Mouse (Mus musculus) ovary, postnatal 14 days (tissue): ENCODE measurements around the gene Btbd9.

Source experiments
- DNase-seq: peaks from one replicate; pipeline ENCODE4 v3.0.0; 2022; ENCODE audit warnings: low spot score

Gene Btbd9

DNA sequence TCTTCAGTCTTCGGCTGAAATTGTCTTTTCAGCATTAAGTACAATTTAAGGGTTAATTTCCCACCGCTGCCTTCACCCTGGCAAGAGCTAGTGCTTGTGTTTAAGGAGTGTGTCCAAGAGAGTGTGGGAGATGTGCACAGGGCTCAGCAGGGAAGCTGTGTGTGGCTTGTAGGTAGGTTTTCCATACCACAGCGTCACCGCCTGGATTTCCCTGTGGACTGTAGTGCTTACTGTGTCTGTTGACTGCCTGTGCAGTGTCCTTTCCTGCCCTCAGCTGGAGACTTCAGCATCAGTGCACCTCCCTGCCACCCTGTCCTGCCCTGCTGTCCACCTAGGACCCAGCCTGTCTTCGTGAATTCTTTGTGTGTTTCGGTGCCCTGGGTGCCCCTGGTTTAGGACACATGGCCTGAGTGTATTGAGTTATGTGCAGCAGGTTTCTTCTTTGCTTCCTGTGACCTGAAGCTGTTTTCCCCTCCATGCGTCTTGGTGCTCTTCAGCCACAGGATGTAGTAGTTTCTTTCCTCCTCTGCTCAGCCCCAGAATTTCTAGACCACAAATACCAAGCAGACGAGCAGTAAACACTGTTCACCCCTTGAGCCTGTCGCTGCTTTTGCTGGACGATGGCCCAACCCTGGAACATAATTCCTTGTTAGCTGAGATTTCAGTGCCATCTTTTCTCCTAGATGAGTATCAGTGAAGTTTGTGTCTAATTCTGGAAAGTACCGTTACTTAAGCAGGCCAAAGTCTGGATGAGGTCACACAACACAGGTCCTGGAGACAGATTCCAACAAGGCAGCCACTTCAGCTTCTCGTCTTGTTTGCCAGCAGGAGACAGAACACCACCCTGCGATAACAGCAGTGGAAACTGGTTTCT, 376.7 kb downstream of the Btbd9 start:
- no peak for DNase-seq

DNA sequence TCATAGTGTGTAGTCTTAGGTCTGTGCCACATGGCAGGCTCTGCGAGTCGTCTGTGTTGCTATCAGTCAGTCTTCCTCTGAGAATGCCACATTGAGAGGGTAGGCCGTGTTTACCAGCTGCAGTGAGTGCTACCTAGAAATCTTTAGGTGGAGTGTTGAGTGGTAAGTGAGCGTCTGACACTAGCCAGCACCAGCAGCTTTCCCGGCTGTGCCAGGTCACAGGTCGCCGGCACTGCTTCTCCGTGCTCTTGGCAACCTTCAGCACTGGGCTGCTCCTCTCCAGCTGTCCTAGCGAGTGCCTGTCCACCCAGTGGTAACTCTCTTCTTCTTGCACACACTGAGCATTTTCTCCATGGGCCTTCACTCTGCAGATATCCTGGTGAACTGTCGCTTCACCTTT, 377.9 kb downstream of the Btbd9 start:
- DNase-seq: no peak

DNA sequence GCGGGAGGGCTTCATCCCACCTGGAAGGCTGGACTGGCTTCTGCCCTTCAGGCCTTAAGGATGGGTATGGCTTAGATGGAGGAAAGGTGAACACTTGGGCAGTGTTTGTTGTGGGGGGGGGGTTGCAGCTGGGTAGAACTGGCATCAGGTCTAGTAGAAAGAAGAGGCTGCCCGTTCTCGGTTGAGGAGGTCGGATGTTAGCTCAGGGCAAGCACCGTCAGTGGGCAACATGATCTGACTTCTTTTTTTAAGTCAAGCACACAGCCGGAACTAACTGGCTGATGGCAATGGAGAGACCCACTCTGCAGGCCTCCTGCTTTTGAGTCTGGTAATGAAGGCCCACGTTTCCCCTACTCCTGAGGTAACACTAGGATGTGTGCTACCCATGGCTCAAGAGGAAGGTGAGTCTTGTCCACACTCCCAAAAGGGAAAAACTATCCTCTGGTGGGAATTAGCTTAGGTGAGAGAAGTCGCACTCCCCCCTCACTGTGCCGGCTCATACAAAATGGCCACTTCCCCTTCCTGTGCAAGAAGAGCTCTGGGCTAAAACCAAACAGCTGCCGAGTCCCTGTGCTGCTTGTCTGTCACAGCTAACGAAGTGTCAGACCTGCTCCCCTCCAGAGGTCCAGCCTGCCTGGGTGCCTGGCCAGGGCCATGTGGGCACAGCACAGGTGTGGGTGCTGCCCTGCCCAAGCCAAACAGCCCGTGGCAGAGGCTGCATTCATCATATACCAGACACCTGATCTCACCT, 378.8 kb downstream of the Btbd9 start:
- no peak for DNase-seq

DNA sequence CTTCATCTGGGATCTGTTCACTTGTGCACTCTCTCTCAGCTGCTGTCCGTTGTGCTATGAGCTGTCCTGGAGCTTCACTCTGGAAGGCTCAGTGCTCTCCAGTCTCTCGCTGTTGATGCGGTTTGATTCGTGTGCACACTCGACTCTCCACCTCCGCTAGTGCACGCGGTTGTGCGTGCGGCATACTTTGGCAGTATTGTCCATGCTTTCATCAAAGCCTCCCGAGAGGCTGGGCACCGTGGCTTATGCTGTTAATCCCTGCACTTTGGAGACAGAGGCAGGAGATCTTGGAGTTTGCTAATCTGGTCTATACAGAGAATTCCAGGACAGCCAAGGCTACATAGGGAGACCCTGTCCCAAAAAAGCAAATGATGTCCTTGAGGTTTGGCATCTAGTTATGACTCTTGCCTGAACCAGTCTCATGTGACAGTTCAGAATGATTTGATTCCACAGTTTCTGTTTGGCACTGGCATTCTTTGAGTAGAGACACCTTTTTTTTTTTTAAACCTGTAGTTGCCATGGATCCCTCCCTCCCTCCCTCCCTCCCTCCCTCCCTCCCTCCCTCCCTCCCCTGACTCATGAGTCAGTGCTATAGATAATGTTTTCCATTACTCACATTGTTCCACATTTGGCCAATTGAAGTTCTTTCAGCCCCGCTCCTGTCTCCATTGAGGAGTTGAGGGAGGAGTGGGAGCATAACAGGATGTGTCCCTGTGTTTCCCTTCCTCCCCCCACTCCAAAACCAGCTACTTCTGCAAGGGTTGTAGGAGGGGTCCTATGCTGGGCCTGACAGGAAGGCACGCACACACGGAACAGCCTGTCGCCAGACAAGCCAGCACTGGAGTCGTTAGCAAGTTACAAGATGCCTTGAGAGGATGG, 379.6 kb downstream of the Btbd9 start:
- DNase-seq: no peak

DNA sequence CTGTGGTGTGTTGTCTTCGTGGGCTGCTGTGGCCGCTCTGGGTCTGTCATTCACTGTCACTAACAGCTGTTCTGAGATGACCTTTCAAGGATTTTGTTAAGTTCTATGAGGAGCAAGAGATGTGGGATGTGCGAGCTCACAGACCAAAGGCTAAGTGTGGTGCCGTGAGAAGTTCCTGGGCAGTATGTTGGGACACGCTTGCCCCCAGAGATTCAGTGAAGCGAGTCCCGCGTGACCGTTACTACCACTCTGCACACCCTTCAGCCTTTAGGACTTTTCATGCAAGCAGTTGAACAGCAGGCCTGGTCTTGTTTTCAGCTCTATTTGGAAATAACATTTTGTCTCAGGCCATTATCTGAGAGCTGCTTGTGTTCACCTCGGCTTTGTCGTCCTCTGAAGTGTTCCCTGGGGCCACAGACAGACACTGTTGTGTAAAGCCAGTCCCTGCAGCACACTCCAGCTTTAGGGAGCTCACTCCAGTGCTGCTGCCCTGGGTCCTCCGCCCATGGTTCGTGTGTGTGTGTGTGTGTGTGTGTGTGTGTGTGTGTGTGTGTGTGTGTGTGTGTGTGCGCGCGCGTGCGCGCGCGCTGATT, 380.6 kb downstream of the Btbd9 start:
- no peak for DNase-seq

DNA sequence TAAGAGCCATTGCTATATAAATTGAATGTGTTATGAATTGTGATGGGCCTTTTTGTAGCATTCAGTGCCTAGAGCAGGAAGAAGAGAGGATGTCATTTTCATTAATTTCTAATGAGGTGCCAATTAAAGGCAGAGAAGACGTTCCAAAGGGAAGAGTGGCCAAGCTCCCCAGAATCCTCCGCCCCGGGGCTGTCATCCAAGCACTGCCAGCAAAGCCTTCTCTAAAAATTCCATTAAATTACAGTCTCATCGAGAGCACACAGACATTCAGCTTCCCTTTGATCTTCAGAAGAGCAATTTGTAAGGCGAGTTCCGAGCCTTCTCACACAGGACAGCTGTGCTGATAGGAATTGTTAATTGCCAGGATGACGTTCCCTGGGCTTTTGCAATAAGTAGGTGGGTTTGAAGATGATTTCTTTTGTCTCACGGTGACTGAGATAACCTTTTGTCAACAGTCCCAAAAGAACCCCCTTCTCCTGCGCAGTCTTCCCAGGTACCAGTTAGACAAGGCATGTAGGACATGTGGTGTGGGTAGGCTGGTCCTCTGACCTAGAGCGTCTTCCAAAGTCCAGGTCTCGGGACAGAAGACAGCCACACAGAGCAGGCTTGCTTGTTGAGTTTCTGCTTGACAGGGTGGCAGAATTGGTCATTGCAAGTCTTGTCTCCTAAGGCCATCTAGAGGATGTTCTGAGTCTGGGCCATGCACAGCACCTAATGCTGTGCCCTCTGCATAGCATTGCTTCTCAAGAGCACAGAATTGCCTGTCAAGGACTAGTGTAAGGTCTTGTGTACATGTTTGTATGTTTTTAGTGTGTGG, 381.5 kb downstream of the Btbd9 start:
- no peak for DNase-seq

DNA sequence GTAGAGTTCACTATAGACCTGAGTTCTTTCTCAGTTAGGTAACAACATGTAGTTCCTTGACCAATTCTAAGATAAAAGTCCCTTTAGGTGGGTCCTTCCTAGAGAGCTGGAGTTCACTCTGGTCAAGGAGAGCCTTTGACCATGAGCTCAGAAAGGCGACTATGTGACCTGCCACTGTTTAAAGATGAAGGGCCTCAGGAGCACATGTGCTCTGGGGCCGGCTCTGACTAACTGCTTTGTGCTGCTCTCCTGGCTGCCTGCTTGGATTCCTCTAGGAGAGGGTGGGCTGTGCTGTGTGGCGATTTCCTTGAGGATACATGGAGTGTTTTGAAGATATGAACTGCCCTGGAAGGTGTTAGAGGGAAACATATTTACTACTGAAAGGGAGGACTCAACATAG, 382.2 kb downstream of the Btbd9 start:
- no peak for DNase-seq

DNA sequence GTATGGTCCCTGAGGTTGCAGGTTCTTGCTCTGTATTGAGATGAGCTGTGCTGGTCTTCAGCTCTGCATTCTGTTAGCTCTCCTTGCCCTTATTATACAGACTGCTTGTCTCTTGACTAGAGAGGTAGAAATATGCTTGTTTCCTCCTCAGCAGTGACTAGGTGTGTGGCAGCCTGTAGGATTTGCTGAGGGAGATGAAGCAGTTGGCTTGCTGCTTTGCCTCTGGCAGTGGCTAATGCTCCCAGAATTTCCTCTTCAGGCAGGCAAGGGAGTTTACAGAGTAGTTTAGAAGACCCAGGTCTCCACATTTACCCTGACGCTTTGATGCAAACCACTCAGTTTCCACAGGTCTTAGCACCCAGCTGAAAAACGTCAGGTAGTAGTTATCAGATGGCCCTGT, 382.7 kb downstream of the Btbd9 start:
- DNase-seq: no peak

DNA sequence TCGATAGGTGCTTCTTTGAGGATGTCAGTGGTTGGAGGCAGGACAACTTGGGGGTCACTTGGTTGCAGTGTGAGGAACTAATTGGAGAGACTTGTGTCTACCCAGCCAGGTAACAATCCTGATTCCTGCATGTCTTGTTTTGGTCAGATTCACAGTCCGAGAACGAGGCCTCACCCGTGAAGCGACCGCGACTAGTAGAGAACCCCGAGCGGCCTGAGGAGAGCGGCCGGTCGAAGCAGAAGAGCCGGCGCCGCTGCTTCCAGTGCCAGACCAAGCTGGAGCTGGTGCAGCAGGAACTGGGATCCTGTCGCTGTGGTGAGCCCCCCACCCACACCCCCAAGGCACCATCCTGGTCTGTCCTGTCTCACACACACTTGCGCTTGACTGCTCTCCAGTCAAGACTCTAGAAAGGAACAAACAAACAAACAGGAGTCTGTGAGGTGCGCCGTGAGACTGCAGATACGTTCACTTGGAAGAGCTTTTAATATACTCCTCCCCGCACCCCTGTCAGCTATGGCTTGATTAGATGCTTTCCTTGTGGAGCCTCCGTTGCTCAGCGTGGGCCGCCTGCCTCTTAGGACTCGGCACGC, 383.8 kb downstream of the Btbd9 start:
- no peak for DNase-seq

DNA sequence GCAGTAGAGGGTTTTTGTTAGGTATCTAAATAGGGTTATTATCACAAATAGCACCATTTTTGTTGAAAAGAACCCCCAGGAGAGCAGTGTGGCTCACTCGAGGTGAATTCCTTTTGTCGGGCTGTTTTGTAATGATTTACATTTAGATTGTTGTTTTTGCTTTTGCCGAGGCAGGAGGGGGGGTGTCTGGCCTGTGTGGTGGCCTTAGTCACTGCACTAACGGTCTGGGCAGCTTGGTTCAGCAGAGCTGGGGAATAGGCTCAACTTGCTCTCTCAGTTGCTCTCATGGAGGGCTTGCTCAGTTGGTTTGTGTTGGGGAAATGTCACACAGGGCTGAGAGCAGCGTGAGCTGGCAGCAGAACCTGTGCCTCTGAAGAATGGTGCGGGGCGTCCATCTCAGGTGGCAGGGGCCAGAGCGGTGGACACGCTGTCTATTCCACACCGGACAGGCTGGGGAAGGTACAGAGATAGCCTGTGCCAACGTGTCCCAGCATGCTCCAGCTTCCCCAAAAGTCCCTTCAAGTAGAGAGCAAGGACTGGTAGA, 385.1 kb downstream of the Btbd9 start:
- no peak for DNase-seq

DNA sequence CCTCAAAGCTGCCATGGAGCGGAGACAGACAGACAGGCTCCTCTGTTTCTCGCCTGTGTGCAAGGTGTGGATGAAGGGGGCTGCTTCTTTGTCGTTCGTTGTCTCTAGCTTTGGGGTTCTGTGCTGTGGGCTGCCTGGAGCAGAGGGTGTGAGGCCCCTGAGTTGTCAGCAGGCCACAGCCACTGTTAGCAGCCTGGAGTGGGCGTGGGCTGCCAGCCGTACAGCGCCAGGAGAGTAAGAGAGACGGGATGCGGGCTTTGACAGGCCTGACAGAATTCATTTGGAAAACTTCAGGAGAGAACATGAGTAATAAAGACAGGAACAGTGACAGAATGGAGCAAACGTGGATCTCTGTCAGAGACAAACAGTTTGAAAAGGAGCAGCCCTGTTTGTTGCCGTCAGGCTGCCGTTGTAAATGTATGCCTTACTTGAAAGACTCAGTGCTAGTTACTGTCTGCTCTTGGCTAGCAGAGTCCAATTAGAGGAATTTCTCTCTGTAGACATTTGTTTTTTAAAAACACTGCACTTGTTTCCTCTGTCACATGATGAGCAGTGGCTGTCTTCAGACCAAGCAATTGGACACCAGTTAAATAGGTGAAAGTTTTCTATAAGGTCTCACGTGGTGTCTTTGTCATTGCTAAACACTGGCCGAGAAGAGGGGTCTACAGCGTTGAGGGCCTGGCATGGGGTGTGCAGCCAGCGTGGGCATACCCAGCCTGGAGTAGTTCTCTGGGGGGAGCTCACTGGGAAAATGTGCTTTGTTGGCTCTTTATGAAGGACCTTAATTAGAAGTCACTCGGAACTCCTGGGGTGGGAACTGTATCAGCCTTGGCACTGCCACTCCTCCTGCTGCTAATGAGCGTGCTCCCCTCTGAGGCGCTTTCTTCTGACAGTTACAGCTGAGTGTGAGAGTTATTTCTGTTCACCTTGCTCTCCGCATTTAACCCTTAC, 388.0 kb downstream of the Btbd9 start:
- DNase-seq: no peak

DNA sequence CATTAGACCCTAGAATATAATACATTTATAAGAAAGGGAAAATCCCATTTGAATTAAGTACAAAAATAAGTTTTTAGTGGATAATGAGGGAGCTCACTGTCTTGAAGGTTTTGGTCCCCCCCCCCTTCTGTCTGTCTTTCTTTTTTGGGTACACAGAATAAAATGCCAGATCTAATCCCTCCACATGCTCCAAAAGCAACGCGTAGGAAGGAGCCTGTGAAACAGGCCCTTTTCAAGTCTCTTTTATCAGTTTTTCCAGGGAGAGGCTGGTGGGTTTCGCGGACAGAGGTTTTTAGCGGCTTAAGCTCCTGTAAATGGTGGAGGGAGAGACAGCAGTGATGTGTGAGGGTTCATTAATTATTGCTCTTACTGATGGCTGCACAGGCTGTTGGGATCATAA, 388.7 kb downstream of the Btbd9 start:
- no peak for DNase-seq

DNA sequence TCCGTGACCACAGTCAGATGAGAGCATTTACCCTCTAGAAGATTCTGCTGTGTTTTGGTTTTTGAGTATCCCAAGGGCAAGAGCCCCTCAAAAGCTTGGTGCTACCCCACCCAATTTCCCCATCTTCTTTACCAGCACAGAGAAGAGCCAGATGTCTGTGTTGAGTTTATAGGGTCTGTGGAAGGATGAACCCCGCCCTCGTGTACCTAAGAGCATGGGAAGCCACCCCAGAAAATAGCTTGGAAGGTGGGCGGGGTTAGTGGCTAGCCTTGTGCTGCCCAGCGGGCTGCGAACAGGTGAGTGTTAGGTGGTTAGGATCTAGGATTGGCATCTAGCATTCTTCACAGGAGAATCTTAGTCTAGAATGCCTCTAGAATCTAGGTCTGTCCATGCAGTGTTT, 389.1 kb downstream of the Btbd9 start:
- no peak for DNase-seq

DNA sequence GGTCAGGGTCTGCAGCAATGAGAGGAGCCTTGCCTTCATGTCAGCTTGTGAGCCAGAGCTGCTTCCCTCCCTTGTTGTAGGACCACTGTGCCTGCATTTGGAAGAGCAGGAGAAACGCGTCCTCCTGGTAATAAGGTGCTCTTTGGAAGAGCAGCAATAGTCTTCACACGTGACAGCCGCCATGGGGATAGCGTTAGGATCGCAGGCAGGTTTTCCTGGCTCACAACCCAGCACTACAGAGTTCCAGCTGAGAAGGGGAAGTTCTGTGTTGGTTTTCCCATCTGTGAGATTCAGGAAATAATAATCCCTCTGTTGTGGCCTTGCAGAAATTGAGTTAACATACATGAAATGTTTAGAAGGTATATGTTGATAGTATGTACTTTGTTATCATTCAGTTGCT, 392.7 kb downstream of the Btbd9 start:
- DNase-seq: no peak

DNA sequence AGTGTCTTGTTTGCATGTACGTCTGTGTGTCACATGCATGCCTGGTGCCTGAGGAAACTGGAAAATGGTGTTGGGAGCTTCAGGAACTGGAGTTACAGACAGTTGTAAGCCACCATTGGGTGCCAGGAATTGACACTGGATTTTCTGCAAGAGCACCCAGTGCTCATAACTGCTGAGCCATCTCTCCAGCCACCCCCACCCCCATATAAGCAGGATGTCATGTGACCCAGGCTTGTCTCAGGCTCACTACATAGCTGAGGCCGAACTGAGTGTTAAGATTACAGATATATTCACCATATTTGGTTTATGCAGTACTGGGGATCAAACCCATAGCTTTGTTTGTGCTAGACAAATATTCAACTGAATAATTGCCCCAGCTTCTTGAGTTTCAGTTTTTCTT, 394.2 kb downstream of the Btbd9 start:
- no peak for DNase-seq

DNA sequence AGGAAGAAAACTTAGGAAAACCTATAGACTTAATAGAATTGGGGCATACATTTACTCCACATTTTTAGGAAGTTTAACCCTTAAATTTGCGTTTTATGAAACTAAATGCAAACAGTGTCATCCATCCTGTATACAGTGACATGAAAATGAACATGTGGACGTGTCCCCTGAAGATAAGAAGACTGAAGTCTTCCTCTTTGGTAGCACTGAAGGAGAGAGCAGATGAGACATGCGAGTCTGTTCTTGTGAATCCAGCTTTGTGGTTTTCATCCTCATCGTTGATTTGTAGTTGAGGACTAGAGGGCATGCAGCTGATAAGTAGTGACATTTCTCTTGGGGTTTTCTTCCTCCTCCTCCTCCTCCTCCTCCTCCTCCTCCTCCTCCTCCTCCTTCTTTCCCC, 394.7 kb downstream of the Btbd9 start:
- DNase-seq: no peak

DNA sequence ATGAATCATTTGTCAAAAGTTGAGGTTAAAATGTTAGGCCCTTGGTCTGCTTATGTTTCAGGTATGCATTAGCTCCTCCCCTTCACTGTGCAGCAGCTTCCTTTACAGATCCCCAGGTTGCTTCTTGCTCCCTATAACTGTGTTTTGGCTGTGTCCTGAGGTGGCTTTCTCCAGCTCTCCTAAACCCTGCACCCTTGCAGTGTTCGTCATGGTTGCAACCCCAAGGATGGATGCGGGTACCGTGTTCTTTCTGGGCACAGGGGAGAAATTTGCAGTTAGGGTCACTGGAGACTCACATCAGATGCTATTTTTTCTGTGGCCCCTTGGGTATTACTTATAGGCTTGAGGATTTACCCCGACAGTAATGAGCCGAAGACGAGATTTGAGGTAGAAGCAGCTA, 396.1 kb downstream of the Btbd9 start:
- no peak for DNase-seq

DNA sequence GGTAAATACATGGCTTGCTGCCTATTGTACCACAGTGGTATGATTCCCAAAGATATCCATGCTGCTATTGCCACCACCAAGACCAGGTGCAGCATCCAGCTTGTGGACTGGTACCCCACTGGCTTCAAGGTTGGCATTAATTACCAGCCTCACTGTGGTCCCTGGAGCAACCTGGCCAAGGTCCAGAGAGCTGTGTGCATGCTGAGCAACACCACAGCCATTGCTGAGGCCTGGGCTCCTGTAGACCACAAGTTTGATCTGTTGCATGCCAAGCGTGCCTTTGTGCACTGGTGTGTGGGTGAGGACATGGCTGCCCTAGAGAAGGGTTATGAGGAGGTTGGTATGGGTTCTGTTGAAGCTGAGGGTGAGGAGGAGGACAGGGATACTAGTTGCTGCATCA, 397.9 kb downstream of the Btbd9 start:
- DNase-seq: no peak

DNA sequence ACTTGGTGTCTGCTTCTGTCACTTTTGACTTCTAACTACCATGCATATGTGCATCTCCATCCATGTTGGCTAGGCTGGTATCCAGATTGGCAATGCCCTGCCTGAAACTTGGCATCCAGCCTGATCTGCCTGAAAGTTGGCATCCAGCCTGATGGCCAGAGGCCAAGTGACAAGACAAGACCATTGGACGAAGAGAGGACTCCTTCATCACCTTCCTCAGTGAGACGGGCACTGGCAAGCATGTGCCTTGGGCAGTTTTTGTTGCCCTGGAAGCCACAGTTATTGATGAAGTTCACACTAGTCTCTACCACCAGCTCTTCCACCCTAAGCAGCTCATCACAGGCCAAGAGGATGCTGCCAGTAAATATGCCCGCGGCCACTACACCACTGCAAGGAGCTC, 398.9 kb downstream of the Btbd9 start:
- DNase-seq: no peak
